Mouse (Mus musculus) midbrain, embryonic 10.5 days (tissue): ENCODE measurements around the gene Gpr4. TPM values are rescaled to one million over a fixed set of nuclear protein-coding genes. Genes with fewer than 3 reads are reported as not detected.
A peak's percentile ranks its signal among the peaks of the same experiment; 100 is the strongest.

Experiments
- DNase-seq: peaks from one replicate; pipeline ENCODE4 v3.0.0-alpha.2; 2017; ENCODE audit warnings: low spot score
- H3K27ac ChIP-seq: fragments of 300-500 bp; sonication (generic); replicated peaks from 2 replicates; pipeline ENCODE4 v1.5.1; 2016; ENCODE audit warnings: mild to moderate bottlenecking
- H3K27me3 ChIP-seq: fragments of 300-500 bp; sonication (generic); 2 replicates; pipeline ENCODE4 v1.6.1; 2016; ENCODE audit warnings: low read depth, mild to moderate bottlenecking; ENCODE audit not compliant: poor library complexity, severe bottlenecking
- H3K36me3 ChIP-seq: fragments of 300-500 bp; sonication (generic); 2 replicates; pipeline ENCODE4 v1.6.1; 2016; ENCODE audit warnings: mild to moderate bottlenecking, moderate library complexity
- H3K4me1 ChIP-seq: fragments of 300-500 bp; sonication (generic); 2 replicates; pipeline ENCODE4 v1.6.1; 2016
- H3K4me3 ChIP-seq: fragments of 300-500 bp; sonication (generic); 2 replicates; pipeline ENCODE4 v1.5.1; 2016; ENCODE audit warnings: mild to moderate bottlenecking, moderate library complexity
- H3K9me3 ChIP-seq: fragments of 300-500 bp; sonication (generic); replicated peaks from 2 replicates; pipeline ENCODE4 v1.6.1; 2016; ENCODE audit warnings: mild to moderate bottlenecking
- WGBS: fragments of 180-500 bp; shearing (Covaris S2); methylation state at CpG from one replicate; pipeline ENCODE4 v1.1.7; 2016; 5-methylcytosine and 5-hydroxymethylcytosine counted together
- polyA plus RNA-seq: library from polyadenylated mRNA; unstranded; fragments of >200 nt; fragmentation: Nextera tagmentation; extraction: Ambion mirVana; gene quantifications from 2 replicates; pipeline ENCODE4 v1.2.1, GENCODE M21; 2016

Gene Gpr4
- polyA plus RNA-seq, 1 experiment from 2014 or later = 2.4 TPM

- H3K36me3 ChIP-seq = peaks cover 69% of the 10 kb centered on the region
- WGBS = 89% methylated on average over 7 of the region's 7 CpGs
These were observed 44.2 kb downstream of the Gpr4 start for GRCm38 (mm10) chr7:19256567-19256966.

GRCm38 (mm10) chr7:19257390-19258022, 45.2 kb downstream of the Gpr4 start:
- WGBS = 39% methylated on average over 11 of the region's 11 CpGs
- Histone ChIP-seq H3K27ac (no peak overlapping the region), H3K4me3 (no peak overlapping the region), H3K27me3 (no peaks in the 10 kb centered on the region), H3K4me1 (peaks cover 7% of the 10 kb centered on the region), H3K9me3 (no peaks in the 10 kb centered on the region), H3K36me3 (peaks cover 78% of the 10 kb centered on the region)
- peak; percentile 62 for DNase-seq

More at GRCm38 (mm10) chr7:19256567-19256966, 44.2 kb downstream of the Gpr4 start:
- no peak overlapping the region for H3K27ac ChIP-seq
- H3K4me3 ChIP-seq = no peak overlapping the region
- no peaks in the 10 kb centered on the region for H3K9me3 ChIP-seq
- no peaks in the 10 kb centered on the region for H3K27me3 ChIP-seq
- no peak for DNase-seq
- H3K4me1 ChIP-seq = peaks cover 7% of the 10 kb centered on the region

GRCm38 (mm10) chr7:19258336-19258735, 46.0 kb downstream of the Gpr4 start:
- WGBS = 91% methylated on average over 3 of the region's 3 CpGs
- Histone ChIP-seq H3K27ac (no peak overlapping the region), H3K27me3 (no peaks in the 10 kb centered on the region), H3K36me3 (peaks cover 86% of the 10 kb centered on the region), H3K4me3 (no peak overlapping the region), H3K4me1 (peaks cover 7% of the 10 kb centered on the region), H3K9me3 (no peaks in the 10 kb centered on the region)
- no peak for DNase-seq

- Histone ChIP-seq H3K9me3 (no peaks in the 10 kb centered on the region), H3K4me3 (no peak overlapping the region), H3K27ac (no peak overlapping the region), H3K4me1 (peaks cover 22% of the 10 kb centered on the region), H3K27me3 (no peaks in the 10 kb centered on the region), H3K36me3 (peaks cover 69% of the 10 kb centered on the region)
- 89% methylated on average over 7 of the region's 7 CpGs for WGBS
- DNase-seq = no peak
These were observed 52.8 kb downstream of the Gpr4 start for GRCm38 (mm10) chr7:19265147-19265546.

GRCm38 (mm10) chr7:19265928-19266822, 53.8 kb downstream of the Gpr4 start:
- Histone ChIP-seq H3K36me3 (peaks cover 59% of the 10 kb centered on the region), H3K27ac (no peak overlapping the region), H3K4me3 (0 out of 2 replicates have a peak overlapping the region, but pooled peaks have one; percentile 0), H3K27me3 (no peaks in the 10 kb centered on the region), H3K4me1 (peaks cover 32% of the 10 kb centered on the region), H3K9me3 (no peaks in the 10 kb centered on the region)
- no peak for DNase-seq
- WGBS = 89% methylated on average over 10 of the region's 10 CpGs

- 82% methylated on average over 10 of the region's 10 CpGs for WGBS
- no peak overlapping the region for H3K4me3 ChIP-seq
- no peak overlapping the region for H3K27ac ChIP-seq
- H3K36me3 ChIP-seq = peaks cover 50% of the 10 kb centered on the region
- DNase-seq = no peak
- no peaks in the 10 kb centered on the region for H3K9me3 ChIP-seq
- H3K27me3 ChIP-seq = no peaks in the 10 kb centered on the region
- H3K4me1 ChIP-seq = peaks cover 35% of the 10 kb centered on the region
These were observed 54.7 kb downstream of the Gpr4 start for GRCm38 (mm10) chr7:19267051-19267450.

GRCm38 (mm10) chr7:19268993-19269681, 56.8 kb downstream of the Gpr4 start:
- 53% methylated on average over 10 of the region's 10 CpGs for WGBS
- peak overlapping the region; percentile 93 for H3K27ac ChIP-seq

GRCm38 (mm10) chr7:19269721-19270441, 57.5 kb downstream of the Gpr4 start:
- H3K27ac ChIP-seq = peak overlapping the region; percentile 93
- H3K4me3 ChIP-seq = peak overlapping the region; percentile 99
- DNase-seq = peak; percentile 66
- WGBS = 2% methylated on average over 19 of the region's 19 CpGs
- H3K27me3 ChIP-seq = no peaks in the 10 kb centered on the region
- H3K4me1 ChIP-seq = peaks cover 42% of the 10 kb centered on the region
- peaks cover 22% of the 10 kb centered on the region for H3K36me3 ChIP-seq
- H3K9me3 ChIP-seq = no peaks in the 10 kb centered on the region

More at GRCm38 (mm10) chr7:19268993-19269681, 56.8 kb downstream of the Gpr4 start:
- H3K36me3 ChIP-seq = peaks cover 29% of the 10 kb centered on the region
- no peaks in the 10 kb centered on the region for H3K9me3 ChIP-seq
- DNase-seq = no peak
- H3K27me3 ChIP-seq = no peaks in the 10 kb centered on the region
- H3K4me3 ChIP-seq = peak overlapping the region; percentile 99
- H3K4me1 ChIP-seq = peaks cover 42% of the 10 kb centered on the region

- H3K4me3 ChIP-seq = peak overlapping the region; percentile 99
- DNase-seq = peak; percentile 21
- peaks cover 42% of the 10 kb centered on the region for H3K4me1 ChIP-seq
- peaks cover 16% of the 10 kb centered on the region for H3K36me3 ChIP-seq
- H3K27ac ChIP-seq = peak overlapping the region; percentile 93
- no peaks in the 10 kb centered on the region for H3K9me3 ChIP-seq
- H3K27me3 ChIP-seq = no peaks in the 10 kb centered on the region
- under 1% methylated on average over 20 of the region's 21 CpGs for whole genome bisulfite sequencing
These were observed 58.3 kb downstream of the Gpr4 start for GRCm38 (mm10) chr7:19270509-19271237.

- peak within 1 kb of the TSS; percentile 99 for H3K4me3 ChIP-seq
- peak; percentile 86 for DNase-seq
- H3K27ac ChIP-seq = peak within 1 kb of the TSS; percentile 93
- WGBS = under 1% methylated on average over 62 of the region's 62 CpGs
- H3K36me3 ChIP-seq = peaks cover 10% of the 10 kb centered on the region
- no peaks in the 10 kb centered on the region for H3K27me3 ChIP-seq
- no peaks in the 10 kb centered on the region for H3K9me3 ChIP-seq
- H3K4me1 ChIP-seq = peaks cover 39% of the 10 kb centered on the region
These were observed 59.2 kb downstream of the Gpr4 start, which contains the start of gene Vasp for GRCm38 (mm10) chr7:19271238-19272172. TSS of gene Vasp (minus strand) at chr7:19271817.
